Mouse (Mus musculus): ENCODE data around the gene Tbl1x. TPM values are rescaled to one million over a fixed set of nuclear protein-coding genes. Genes with fewer than 3 reads are reported as not detected.

The Tbl1x gene
- polyA plus RNA-seq (2012; fragmentation: generic; extraction: Trizol) = 33.9 TPM
- long read RNA-seq, experiment 1, full-length matches to known transcripts = 13 of 25 reads
- long read RNA-seq, experiment 1, partial matches to known transcripts = 2 of 25 reads
- long read RNA-seq, experiment 1, other reads (novel, unspliced or antisense) = 10 of 25 reads
- long read RNA-seq, experiment 2, full-length matches to known transcripts = 319 of 418 reads
- long read RNA-seq, experiment 2, partial matches to known transcripts = 10 of 418 reads
- long read RNA-seq, experiment 2, other reads (novel, unspliced or antisense) = 89 of 418 reads

DNA sequence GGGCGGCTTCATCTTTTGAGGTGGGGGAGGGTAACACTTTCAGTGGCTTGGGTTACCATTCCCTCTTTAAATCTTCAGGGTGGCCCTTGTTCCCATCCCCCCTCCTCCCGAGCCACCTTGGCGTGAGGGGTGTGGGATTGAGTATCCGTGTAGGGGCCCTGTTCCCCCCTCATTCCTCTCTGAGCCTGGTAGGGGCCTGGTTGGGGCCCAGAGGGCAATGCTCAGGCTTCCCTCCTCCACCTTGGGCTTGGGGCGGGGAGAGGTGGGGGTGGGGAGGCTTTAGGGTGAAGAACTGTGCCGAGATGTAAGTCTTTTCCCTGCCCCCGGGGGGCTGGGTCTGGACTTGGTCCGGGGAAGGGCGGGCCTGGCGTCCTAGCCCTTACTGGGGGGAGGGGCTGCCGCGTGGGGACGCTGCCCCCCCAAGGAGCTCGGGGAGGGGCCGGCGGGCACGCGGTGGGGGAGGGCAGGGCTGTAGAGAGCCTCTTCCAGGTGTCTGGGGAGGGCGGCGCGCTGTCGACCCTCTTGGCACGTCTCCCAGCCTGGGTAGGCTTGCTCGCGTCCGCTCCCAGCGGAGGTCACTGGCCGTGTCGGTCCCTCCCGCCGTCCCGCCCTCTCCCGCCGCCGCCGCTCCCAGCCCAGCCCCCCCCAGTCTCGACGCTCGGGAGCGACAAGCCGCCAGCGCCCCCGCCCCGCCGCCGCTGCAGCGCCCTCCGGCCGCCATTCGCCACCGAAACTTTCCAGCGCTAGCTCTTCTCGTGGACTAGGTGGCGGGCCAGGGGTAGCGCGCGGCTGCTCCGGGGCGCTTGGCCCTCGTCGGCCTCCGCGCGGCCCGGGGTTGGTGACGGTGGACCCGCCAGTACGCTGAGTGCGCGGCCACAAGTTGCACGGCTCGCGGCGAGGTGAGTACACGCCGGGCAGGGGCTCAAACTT lies at the start of gene Tbl1x:
TSS of gene Tbl1x (plus strand) at position 643 of the 930 bp plus-strand sequence.
- Histone ChIP-seq H3K27me3 (ENCODE audit: control insufficient read depth, insufficient read depth, insufficient read length) (no peaks in the 10 kb centered on the region), H3ac (ENCODE audit: control insufficient read depth, insufficient read length, low read depth) (peak within 1 kb of the TSS; percentile 82), H3K79me3 (ENCODE audit: low read depth) (peaks cover 41% of the 10 kb centered on the region), H3K36me3 (ENCODE audit: control insufficient read depth, insufficient read depth) (no peaks in the 10 kb centered on the region), H3K79me2 (ENCODE audit: control insufficient read depth, insufficient read depth) (peaks cover 46% of the 10 kb centered on the region), H3K4me3 (ENCODE audit: insufficient read depth, poor library complexity, severe bottlenecking) (peak within 1 kb of the TSS; percentile 50)
- TF ChIP-seq USF1 (IDR thresholded peaks at IDR 0.05; ENCODE audit: low read depth) = no peak
- no peak for TF ChIP-seq MYOG (IDR thresholded peaks at IDR 0.05; ENCODE audit: control insufficient read depth, extremely low read depth, insufficient read length)
- no peak for TF ChIP-seq MAX (IDR thresholded peaks at IDR 0.05)
- no peak for TF ChIP-seq FOSL1 (IDR thresholded peaks at IDR 0.05; ENCODE audit: insufficient read depth, low read length, poor library complexity, severe bottlenecking)

DNA sequence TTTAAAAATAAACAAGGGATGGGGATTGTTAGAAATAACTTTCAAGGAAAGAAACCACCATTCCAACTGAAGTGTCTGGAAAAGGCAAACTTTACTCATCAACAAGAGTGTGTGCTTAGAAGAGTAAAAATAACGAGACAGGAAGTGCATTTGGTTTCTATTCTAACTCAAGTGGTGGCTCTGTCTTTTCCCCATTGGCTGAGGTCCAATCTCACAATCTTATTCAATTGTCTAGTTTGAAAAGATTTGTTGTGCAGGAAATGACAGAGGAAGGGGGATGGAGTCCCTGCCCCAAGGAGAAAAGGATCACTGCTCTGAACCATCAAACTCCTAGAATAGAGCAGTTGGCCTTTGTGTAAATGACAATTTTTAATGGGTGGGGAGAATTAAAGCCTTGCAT lies 41.6 kb upstream of the Tbl1x start:
- no peak for TF ChIP-seq MYOG (IDR thresholded peaks at IDR 0.05; ENCODE audit: control insufficient read depth, extremely low read depth, insufficient read length)
- TF ChIP-seq MAX (IDR thresholded peaks at IDR 0.05) = no peak
- no peak for TF ChIP-seq CTCF (IDR thresholded peaks at IDR 0.05; ENCODE audit: control insufficient read depth, insufficient read depth, insufficient read length)
- TF ChIP-seq CEBPB (IDR thresholded peaks at IDR 0.05; ENCODE audit: low read depth) = no peak
- TF ChIP-seq USF1 (IDR thresholded peaks at IDR 0.05; ENCODE audit: low read depth) = no peak
- TF ChIP-seq FOSL1 (IDR thresholded peaks at IDR 0.05; ENCODE audit: insufficient read depth, low read length, poor library complexity, severe bottlenecking) = no peak
- no peak for TF ChIP-seq MYOD1 (IDR thresholded peaks at IDR 0.05; ENCODE audit: control insufficient read depth, insufficient read length, low read depth)
- Histone ChIP-seq H3K79me3 (ENCODE audit: low read depth) (no peaks in the 10 kb centered on the region), H3K27me3 (ENCODE audit: control insufficient read depth, insufficient read depth, insufficient read length) (no peaks in the 10 kb centered on the region), H3K79me2 (ENCODE audit: control insufficient read depth, insufficient read depth) (no peaks in the 10 kb centered on the region), H3ac (ENCODE audit: control insufficient read depth, insufficient read length, low read depth) (no peak overlapping the region), H3K36me3 (ENCODE audit: control insufficient read depth, insufficient read depth) (no peaks in the 10 kb centered on the region), H3K4me3 (ENCODE audit: insufficient read depth, poor library complexity, severe bottlenecking) (no peak overlapping the region)

DNA sequence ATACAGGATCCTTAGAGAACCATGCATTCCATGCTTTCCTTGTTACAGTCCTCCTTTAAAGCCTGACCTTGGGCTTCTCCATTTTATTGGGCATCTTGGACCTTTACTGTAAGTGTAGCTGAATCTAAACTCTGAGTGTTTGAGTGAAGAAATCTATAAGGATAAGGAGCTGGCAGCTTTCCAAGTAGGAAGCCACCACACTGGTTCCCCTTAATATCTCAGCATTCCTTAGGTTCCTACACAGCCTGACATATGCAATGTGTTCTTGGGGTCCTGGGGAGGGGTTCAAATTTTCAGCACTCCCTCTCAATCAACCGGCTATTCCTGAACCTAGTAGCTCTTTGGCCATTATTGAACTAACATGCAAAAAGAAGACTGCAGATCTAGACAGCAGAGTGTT lies 38.0 kb upstream of the Tbl1x start:
- no peaks in the 10 kb centered on the region for H3K79me3 ChIP-seq (ENCODE audit: low read depth)
- H3K4me3 ChIP-seq (ENCODE audit: insufficient read depth, poor library complexity, severe bottlenecking) = no peak overlapping the region
- no peaks in the 10 kb centered on the region for H3K79me2 ChIP-seq (ENCODE audit: control insufficient read depth, insufficient read depth)
- no peak overlapping the region for H3ac ChIP-seq (ENCODE audit: control insufficient read depth, insufficient read length, low read depth)
- H3K36me3 ChIP-seq (ENCODE audit: control insufficient read depth, insufficient read depth) = no peaks in the 10 kb centered on the region
- TF ChIP-seq MAX (IDR thresholded peaks at IDR 0.05) (no peak), FOSL1 (IDR thresholded peaks at IDR 0.05; ENCODE audit: insufficient read depth, low read length, poor library complexity, severe bottlenecking) (no peak), CTCF (IDR thresholded peaks at IDR 0.05; ENCODE audit: control insufficient read depth, insufficient read depth, insufficient read length) (no peak), MYOD1 (IDR thresholded peaks at IDR 0.05; ENCODE audit: control insufficient read depth, insufficient read length, low read depth) (no peak), CEBPB (IDR thresholded peaks at IDR 0.05; ENCODE audit: low read depth) (no peak), USF1 (IDR thresholded peaks at IDR 0.05; ENCODE audit: low read depth) (no peak), MYOG (IDR thresholded peaks at IDR 0.05; ENCODE audit: control insufficient read depth, extremely low read depth, insufficient read length) (no peak)
- H3K27me3 ChIP-seq (ENCODE audit: control insufficient read depth, insufficient read depth, insufficient read length) = no peaks in the 10 kb centered on the region

DNA sequence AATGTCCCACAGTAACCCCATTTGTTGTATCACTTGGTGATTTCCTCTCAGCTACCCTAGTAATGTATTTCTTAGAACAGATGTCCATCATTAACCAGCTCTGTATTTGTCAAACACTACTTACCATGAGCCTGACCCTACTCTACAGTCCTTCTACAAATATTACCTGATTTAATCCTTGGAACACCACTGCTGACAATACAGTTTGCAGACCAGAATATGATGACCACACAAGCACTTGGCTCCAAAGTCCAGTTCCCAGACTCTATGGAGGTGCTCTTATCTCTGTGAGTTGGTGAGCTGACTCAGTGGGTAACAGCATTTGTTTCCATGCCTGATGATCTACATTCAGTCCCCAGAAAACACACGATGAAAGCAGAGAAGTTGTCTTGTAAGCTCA lies 37.3 kb upstream of the Tbl1x start:
- Histone ChIP-seq H3K4me3 (ENCODE audit: insufficient read depth, poor library complexity, severe bottlenecking) (no peak overlapping the region), H3K79me2 (ENCODE audit: control insufficient read depth, insufficient read depth) (no peaks in the 10 kb centered on the region), H3K79me3 (ENCODE audit: low read depth) (no peaks in the 10 kb centered on the region), H3K36me3 (ENCODE audit: control insufficient read depth, insufficient read depth) (no peaks in the 10 kb centered on the region), H3ac (ENCODE audit: control insufficient read depth, insufficient read length, low read depth) (no peak overlapping the region), H3K27me3 (ENCODE audit: control insufficient read depth, insufficient read depth, insufficient read length) (no peaks in the 10 kb centered on the region)
- no peak for TF ChIP-seq MYOG (IDR thresholded peaks at IDR 0.05; ENCODE audit: control insufficient read depth, extremely low read depth, insufficient read length)
- TF ChIP-seq CEBPB (IDR thresholded peaks at IDR 0.05; ENCODE audit: low read depth) = no peak
- no peak for TF ChIP-seq USF1 (IDR thresholded peaks at IDR 0.05; ENCODE audit: low read depth)
- no peak for TF ChIP-seq CTCF (IDR thresholded peaks at IDR 0.05; ENCODE audit: control insufficient read depth, insufficient read depth, insufficient read length)
- no peak for TF ChIP-seq MAX (IDR thresholded peaks at IDR 0.05)

DNA sequence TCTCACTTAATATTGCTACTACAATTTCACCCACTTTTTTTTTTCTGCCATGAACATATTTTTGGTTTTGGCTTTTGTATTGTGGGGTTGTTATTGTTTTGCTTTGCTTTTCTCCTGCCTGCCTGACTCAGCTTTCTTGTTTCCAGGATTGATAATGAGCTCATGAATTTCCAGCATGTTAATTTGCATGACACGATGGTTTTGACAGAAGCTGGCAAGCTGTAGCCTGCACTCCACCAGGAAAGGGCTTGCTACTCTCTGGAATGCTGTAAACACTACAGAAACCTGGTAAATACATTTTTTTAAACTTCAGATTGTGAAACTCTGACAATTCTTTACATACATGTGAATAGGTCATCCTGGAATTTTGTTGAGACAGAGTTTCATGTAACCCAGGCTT lies 36.3 kb upstream of the Tbl1x start:
- no peak overlapping the region for H3ac ChIP-seq (ENCODE audit: control insufficient read depth, insufficient read length, low read depth)
- H3K4me3 ChIP-seq (ENCODE audit: insufficient read depth, poor library complexity, severe bottlenecking) = no peak overlapping the region
- no peak for TF ChIP-seq MAX (IDR thresholded peaks at IDR 0.05)
- no peak for TF ChIP-seq USF1 (IDR thresholded peaks at IDR 0.05; ENCODE audit: low read depth)
- TF ChIP-seq MYOG (IDR thresholded peaks at IDR 0.05; ENCODE audit: control insufficient read depth, extremely low read depth, insufficient read length) = no peak
- TF ChIP-seq CTCF (IDR thresholded peaks at IDR 0.05; ENCODE audit: control insufficient read depth, insufficient read depth, insufficient read length) = no peak
- no peak for TF ChIP-seq FOSL1 (IDR thresholded peaks at IDR 0.05; ENCODE audit: insufficient read depth, low read length, poor library complexity, severe bottlenecking)
- no peak for TF ChIP-seq MYOD1 (IDR thresholded peaks at IDR 0.05; ENCODE audit: control insufficient read depth, insufficient read length, low read depth)
- no peaks in the 10 kb centered on the region for H3K27me3 ChIP-seq (ENCODE audit: control insufficient read depth, insufficient read depth, insufficient read length)
- H3K79me3 ChIP-seq (ENCODE audit: low read depth) = no peaks in the 10 kb centered on the region
- H3K79me2 ChIP-seq (ENCODE audit: control insufficient read depth, insufficient read depth) = no peaks in the 10 kb centered on the region
- H3K36me3 ChIP-seq (ENCODE audit: control insufficient read depth, insufficient read depth) = no peaks in the 10 kb centered on the region

Data from C2C12 (cell line).